Mouse (Mus musculus) CD4-positive helper T cell, adult 2 months (primary cell): Measurements from ENCODE around the gene Arl4c.

Experiments used
- DNase-seq: peaks from one replicate; pipeline ENCODE4 v3.0.0-alpha.2; 2012; ENCODE audit warnings: low read depth, missing footprints, low spot score

The Arl4c gene

GRCm38 (mm10) chr1:88656096-88656480 lies 45.9 kb downstream of the Arl4c start:
- DNase-seq: peak; percentile 71

DNA sequence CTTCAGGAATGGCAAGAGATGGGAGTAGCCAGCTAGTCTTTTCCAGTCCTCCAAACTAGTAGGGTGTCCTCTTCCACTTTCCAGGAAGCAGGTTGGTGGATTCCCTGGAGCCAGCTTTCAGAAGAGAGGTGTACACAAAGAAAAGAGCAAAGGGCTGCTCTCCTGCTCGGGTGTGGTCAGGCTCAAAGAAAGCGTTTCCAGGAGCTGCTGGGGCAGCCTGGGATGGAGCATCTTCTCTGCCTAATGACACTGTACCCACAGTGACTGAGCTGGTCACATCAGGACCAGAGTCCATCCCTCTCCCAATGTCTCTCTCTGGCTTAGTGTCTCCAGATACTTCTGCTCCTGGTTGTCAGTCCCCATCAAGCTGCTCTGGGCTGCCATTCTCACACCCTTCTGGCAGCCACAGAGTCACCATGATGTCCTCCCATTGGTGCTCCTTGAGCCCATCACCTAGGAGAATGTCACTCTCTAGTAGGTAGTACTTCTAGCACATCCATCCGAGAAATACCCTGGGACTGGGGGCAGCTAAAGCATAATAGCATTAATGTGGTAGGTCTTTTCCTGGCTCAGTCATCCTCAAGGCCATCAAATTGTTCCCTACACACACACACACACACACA lies 46.4 kb downstream of the Arl4c start:
- DNase-seq: no peak

GRCm38 (mm10) chr1:88654521-88655472 lies 47.2 kb downstream of the Arl4c start:
- peak; percentile 94 for DNase-seq

GRCm38 (mm10) chr1:88653614-88654520 lies 48.2 kb downstream of the Arl4c start:
- DNase-seq: no peak

- peak; percentile 37 for DNase-seq
Observed at GRCm38 (mm10) chr1:88652682-88653081, 49.3 kb downstream of the Arl4c start.

DNA sequence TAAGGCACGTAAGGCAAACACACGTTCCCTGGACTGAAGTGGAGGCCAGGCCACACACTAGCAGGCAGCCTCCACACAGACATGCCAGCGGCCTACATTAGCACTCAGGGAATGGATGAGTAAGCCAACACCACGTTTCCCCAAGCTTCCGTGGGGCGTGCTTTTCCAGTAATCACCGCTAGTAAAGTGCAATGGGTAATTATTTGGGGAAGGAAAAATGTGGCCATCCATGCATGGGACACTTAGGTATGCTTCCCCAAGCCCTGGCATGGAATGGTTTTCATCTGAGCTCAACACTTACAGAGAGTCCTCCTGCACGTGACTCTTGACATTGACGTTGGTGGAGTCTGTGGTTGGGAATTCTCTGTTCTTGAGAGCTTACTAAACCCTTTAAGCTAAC lies 50.4 kb downstream of the Arl4c start:
- no peak for DNase-seq

DNA sequence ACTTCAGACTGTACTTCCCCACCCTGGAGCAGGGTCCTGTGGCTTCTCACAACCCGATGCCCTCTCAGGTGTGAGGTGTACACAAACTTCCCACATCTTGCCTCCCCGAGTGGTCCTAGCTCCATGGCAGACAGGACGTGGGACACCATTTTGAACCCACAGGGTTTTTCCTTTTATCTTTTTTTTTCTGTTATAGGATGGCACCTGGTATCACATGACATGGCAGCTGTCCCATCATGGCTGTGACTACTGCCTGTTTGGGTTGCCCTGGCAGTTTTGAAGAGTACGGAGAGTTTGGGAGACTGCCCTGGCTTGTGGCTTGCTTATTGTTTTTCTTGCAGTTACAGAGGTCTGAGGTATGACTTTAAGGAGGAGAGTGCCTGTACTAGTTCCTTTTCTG lies 53.3 kb downstream of the Arl4c start:
- no peak for DNase-seq

GRCm38 (mm10) chr1:88645599-88646119 lies 56.4 kb downstream of the Arl4c start:
- no peak for DNase-seq

DNA sequence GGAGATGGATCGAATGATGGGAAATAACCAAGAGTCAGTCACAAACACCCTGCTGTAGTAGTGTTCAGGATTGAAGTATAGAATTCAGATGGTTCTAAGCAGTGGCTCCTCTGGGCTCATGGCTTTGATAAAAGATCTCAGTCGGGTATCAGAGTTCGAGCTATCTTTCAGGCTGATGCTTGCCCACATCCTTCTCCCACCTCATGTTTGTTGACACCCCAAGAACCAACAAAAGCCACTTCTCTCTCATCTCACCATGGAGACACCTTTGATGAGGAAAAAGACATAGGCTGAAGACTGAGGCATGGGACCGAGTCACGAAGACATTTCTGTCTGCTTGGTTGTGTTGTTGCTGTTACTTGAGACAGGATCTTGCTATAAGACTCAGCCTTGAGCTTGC lies 57.6 kb downstream of the Arl4c start:
- DNase-seq: peak; percentile 73

GRCm38 (mm10) chr1:88643181-88643823 lies 58.7 kb downstream of the Arl4c start:
- no peak for DNase-seq

DNA sequence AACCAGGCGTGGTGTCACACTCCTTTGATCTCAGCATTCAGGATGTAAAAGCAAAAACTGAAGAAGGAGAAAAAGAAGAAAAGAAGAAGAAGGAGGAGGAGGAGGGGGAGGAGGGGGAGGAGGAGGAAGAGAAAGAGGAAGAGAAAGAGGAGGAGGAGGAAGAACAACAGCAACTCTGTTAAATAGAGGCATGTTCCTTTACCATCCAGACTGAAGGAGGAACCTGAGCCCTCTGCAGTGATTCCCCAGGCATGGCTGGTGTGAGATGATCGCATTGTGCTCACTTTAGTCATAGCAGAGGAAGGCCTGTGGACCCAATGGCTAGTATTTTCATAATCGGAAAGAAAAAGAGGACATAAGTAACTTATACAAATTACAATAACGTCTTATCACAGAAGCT lies 59.3 kb downstream of the Arl4c start:
- no peak for DNase-seq

GRCm38 (mm10) chr1:88641678-88642215 lies 60.3 kb downstream of the Arl4c start:
- peak; percentile 46 for DNase-seq

GRCm38 (mm10) chr1:88641194-88641593 lies 60.8 kb downstream of the Arl4c start:
- DNase-seq: no peak

DNA sequence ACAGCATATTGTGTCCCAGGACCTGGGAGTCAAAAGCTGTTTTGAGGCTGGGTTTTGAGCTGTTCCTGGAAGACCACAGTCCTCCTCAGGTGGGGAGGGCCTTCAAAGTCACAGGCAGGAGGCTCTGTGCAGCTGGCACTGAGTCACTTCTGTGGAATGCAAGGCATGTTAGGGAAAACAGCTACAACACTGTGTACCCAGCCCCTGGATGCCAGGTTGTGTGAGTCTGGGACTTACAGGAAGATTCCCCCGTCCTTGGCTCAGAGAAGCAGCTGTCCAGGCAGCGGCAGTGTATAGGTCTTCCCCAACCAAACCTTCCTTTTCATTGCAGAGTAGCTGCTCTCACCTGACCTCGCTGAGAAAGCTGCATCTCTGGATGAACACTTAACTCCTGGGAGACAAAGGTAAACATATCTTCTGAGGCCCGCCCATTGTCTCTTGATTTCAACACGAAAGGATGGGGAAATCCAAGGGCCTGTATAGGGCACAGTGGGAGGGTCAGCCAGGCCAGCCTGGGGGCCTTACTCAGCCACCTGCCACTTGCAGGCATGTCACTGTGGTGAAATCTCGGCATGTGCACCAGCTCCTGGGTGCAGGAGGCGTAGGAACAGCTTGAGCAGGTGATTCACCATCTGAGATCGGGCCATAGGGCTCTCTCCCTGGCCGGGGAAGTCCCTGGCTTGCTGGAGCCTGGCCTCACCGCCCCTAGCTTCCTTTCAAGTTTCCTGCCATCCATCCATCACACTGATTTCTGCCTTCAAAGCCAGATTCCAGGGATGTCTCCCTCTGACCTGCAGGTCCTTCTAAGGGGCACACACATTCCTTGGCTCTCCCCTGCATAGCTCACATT lies 62.4 kb downstream of the Arl4c start:
- DNase-seq: peak; percentile 48

- peak; percentile 68 for DNase-seq
Observed at GRCm38 (mm10) chr1:88638622-88639021, 63.4 kb downstream of the Arl4c start.

GRCm38 (mm10) chr1:88636579-88637161 lies 65.4 kb downstream of the Arl4c start:
- DNase-seq: peak; percentile 43

DNA sequence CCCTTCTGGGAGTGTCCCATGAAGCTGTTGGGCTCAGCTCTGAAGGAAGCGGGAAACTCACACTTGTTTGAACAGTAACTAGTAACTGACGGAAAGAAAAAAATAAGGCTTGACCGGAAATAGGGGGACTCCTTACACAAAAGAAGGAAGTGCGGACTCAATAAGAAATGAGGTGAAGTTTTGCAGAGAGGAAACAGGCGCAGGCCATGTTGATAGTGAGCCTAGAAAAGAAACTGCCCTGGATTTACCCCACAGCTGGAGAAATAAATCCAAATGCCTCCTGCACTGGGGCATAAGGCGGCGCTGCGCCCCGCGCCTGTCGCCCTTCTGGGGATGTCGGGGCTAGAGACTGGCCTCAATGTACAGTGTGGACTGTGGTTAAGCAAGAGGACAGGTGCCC lies 66.4 kb downstream of the Arl4c start:
- DNase-seq: no peak

GRCm38 (mm10) chr1:88632851-88633250 lies 69.2 kb downstream of the Arl4c start:
- no peak for DNase-seq

DNA sequence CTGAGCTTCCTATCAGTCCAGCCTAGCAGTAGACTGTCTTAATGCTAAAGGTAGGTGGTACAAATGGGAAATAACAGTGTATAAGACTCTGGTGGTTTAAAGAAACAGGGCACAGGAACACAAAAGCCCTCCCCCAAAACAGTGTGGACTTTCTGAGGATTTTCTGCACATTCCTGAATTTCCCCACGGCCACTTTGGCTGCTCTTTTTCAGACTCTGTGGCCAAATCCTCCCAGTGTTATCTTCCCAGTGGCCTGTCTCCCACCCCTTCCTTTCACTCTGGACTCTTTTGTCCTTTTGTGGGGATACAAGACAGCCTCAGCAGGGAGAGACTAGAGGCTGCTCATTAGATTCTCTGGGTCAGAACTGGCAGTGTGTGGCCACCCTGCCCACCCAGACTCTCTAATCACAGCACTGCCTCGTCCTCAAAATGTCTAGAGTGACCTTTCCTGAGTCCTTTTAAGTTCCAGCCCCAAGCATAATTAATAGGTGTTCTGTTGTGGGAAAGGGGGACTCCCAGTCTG lies 72.0 kb downstream of the Arl4c start:
- DNase-seq: no peak
